Mouse (Mus musculus): Measurements from ENCODE around the gene Ccnyl1. TPM values are rescaled to one million over a fixed set of nuclear protein-coding genes. Genes with fewer than 3 reads are reported as not detected.

Gene Ccnyl1
- polyA plus RNA-seq, 1 experiment, result 8.6 TPM

DNA sequence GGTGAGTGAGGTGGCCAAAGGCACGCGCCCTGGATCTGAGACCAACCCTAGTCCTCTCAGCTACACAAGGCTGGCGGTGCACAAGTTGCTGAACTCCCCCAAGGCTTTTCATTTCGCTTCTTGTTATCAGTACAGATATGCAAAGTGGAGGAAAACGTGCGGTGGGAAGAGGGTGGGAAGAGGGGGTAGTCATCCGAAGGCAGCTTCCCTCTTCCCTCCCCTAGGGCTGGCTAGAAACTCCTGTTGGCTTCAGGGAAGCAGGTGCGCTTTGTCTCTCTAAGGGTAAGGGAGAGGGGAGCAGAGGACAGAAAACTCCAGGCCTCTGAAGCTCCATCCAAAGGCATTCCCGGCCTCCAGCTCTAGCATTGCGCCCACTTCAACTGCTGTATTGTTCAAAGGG, 41.9 kb downstream of the Ccnyl1 start:
- H3K27ac ChIP-seq (ENCODE audit: control insufficient read depth, insufficient read depth, low read depth, low read length, poor library complexity), result no peak overlapping the region
- H3K4me3 ChIP-seq (replicated peaks; ENCODE audit: control insufficient read depth, low read depth, low read length), result no peak overlapping the region
- H3K4me1 ChIP-seq (ENCODE audit: control insufficient read depth, insufficient read depth, low read length), result peaks cover 5% of the 10 kb centered on the region
- no peak for TF ChIP-seq POLR2A (IDR thresholded peaks at IDR 0.05; ENCODE audit: borderline replicate concordance, control insufficient read depth, low read depth, low read length)
- no peak for TF ChIP-seq CTCF (IDR thresholded peaks at IDR 0.05; ENCODE audit: control insufficient read depth, insufficient read depth, low read length)
- WGBS, result 83% methylated on average over 10 of the region's 10 CpGs

DNA sequence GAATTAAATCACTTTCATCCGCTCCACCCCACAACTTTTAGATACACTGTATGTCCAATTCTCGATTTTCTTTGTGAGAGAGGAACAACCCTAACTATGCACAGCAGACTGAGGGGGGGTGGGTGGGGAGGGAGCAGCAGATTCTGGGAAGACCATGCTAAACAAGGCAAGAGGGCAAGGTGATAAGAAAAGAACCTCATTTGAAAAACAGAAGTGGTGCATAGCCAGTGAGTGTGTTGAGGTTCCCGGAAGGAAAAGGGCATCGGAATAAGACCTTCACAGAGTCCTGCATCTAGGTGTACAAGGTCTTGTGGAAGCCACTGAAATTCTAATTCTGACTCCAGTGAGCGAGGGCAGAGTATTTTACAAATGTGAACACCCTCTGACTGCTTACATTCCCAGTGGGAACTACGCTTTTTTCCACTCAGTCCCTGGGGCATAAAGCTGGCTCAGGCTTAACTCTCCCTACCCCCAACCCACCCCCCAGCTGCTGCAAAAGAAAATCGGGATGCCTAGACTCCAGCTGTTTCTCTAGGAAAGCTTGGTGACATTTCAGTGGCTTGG, 42.5 kb downstream of the Ccnyl1 start:
- no peak overlapping the region for H3K4me3 ChIP-seq (replicated peaks; ENCODE audit: control insufficient read depth, low read depth, low read length)
- no peak overlapping the region for H3K27ac ChIP-seq (ENCODE audit: control insufficient read depth, insufficient read depth, low read depth, low read length, poor library complexity)
- 74% methylated on average over 7 of the region's 7 CpGs for WGBS
- TF ChIP-seq POLR2A (IDR thresholded peaks at IDR 0.05; ENCODE audit: borderline replicate concordance, control insufficient read depth, low read depth, low read length) (no peak), CTCF (IDR thresholded peaks at IDR 0.05; ENCODE audit: control insufficient read depth, insufficient read depth, low read length) (no peak)
- H3K4me1 ChIP-seq (ENCODE audit: control insufficient read depth, insufficient read depth, low read length), result peaks cover 5% of the 10 kb centered on the region

GRCm38 (mm10) chr1:64733453-64734245, 43.4 kb downstream of the Ccnyl1 start:
- WGBS, result 78% methylated on average over 11 of the region's 11 CpGs
- Histone ChIP-seq H3K4me1 (ENCODE audit: control insufficient read depth, insufficient read depth, low read length) (peaks cover 5% of the 10 kb centered on the region), H3K4me3 (replicated peaks; ENCODE audit: control insufficient read depth, low read depth, low read length) (no peak overlapping the region), H3K27ac (ENCODE audit: control insufficient read depth, insufficient read depth, low read depth, low read length, poor library complexity) (no peak overlapping the region)
- no peak for TF ChIP-seq CTCF (IDR thresholded peaks at IDR 0.05; ENCODE audit: control insufficient read depth, insufficient read depth, low read length)
- no peak for TF ChIP-seq POLR2A (IDR thresholded peaks at IDR 0.05; ENCODE audit: borderline replicate concordance, control insufficient read depth, low read depth, low read length)

- TF ChIP-seq CTCF (IDR thresholded peaks at IDR 0.05; ENCODE audit: control insufficient read depth, insufficient read depth, low read length), result no peak
- TF ChIP-seq POLR2A (IDR thresholded peaks at IDR 0.05; ENCODE audit: borderline replicate concordance, control insufficient read depth, low read depth, low read length), result no peak
- Histone ChIP-seq H3K27ac (ENCODE audit: control insufficient read depth, insufficient read depth, low read depth, low read length, poor library complexity) (no peak overlapping the region), H3K4me1 (ENCODE audit: control insufficient read depth, insufficient read depth, low read length) (peaks cover 5% of the 10 kb centered on the region), H3K4me3 (replicated peaks; ENCODE audit: control insufficient read depth, low read depth, low read length) (peak overlapping the region; percentile 45)
- 56% methylated on average over 58 of the region's 58 CpGs for WGBS
Observed at GRCm38 (mm10) chr1:64734771-64735750, 44.8 kb downstream of the Ccnyl1 start.

DNA sequence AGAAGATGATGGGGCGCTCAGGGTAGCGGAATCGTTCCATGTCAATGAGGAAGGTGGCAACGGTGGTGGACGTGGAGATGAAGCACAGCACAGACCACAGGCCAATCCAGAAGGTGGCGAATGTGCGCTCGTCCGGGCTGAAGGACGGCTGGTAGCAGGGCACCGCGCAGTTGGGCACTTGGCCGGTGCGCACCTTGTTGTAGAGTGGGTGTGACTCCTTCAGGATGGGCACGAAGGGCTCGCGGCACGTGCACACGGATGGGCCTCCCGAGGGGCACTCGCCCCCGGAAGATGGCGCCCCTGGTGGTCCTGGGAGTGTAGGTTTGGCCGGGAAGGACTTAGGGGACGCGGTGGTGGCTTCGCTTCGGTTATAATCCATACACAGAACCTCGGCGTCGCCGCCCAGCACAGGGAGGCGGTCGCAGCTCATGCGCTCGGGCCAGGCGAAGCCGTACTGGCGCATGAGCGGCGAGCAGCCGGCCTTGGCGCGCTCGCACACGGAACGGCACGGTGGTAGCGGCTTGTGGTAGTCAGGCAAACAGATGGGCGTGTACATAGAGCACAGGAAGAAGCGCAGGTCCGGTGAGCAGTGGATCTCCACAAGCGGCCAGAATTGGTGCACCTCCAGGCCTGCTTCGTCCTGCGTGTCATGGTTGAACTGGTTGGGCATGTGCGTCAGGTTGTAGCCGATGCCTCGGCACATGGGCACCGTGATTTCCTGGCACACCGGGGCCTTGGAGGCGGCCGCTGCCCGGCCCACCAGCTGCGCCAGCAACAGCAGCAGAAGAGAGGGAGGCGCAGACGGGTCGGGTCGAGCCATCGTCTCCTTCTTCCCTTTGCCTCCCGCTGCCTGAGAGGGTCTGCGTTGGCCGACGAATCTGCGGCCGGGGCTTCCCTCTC, 45.8 kb downstream of the Ccnyl1 start:
- WGBS, result 12% methylated on average over 75 of the region's 75 CpGs
- TF ChIP-seq POLR2A (IDR thresholded peaks at IDR 0.05; ENCODE audit: borderline replicate concordance, control insufficient read depth, low read depth, low read length), result peak; percentile 22; the same call in 1 of the 2 replicates
- no peak for TF ChIP-seq CTCF (IDR thresholded peaks at IDR 0.05; ENCODE audit: control insufficient read depth, insufficient read depth, low read length)
- H3K4me3 ChIP-seq (replicated peaks; ENCODE audit: control insufficient read depth, low read depth, low read length), result peak overlapping the region; percentile 56
- no peak overlapping the region for H3K27ac ChIP-seq (ENCODE audit: control insufficient read depth, insufficient read depth, low read depth, low read length, poor library complexity)
- peaks cover 5% of the 10 kb centered on the region for H3K4me1 ChIP-seq (ENCODE audit: control insufficient read depth, insufficient read depth, low read length)

DNA sequence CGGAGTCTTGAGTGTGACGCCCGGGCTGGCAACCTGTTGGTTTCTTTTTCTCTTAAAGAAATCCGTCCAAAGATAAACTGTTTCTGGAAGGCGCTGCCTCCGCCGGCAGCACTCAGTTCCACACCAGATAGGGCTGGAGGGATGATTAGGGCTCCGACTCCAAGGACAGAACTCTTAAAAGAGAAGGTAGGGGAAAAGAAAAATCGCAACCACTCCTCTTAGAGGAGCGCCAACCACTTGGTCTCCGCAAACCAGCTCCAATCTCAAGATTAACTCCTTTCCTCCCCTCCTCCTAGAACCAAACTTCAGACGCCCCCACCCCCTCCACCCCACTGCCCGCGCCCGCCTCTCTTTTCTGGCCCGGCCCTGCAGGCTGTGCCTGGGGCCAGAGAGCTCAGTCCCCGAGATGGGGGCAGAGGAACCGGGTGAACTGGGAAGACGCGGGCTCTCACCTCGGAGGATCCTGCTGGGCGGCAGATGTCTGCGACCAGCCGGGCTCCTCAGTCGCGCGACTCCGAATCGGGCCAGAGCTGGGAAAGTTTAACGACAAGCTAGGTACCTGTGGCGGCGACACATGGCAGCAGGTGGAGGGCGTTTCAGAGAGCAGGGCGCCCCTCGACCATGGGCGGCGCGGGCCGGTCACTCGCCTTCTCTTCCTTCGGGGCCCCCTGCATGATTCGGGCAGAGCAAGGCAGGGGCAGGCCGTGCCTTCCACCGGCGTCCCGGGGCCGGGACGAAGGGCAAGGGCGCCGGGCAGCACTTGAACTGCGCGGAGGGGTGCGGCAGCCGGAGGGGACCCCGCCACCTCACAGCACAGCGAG, 46.6 kb downstream of the Ccnyl1 start:
- Histone ChIP-seq H3K4me1 (ENCODE audit: control insufficient read depth, insufficient read depth, low read length) (peaks cover 5% of the 10 kb centered on the region), H3K27ac (ENCODE audit: control insufficient read depth, insufficient read depth, low read depth, low read length, poor library complexity) (peak overlapping the region; percentile 69), H3K4me3 (replicated peaks; ENCODE audit: control insufficient read depth, low read depth, low read length) (peak overlapping the region; percentile 56)
- WGBS, result under 1% methylated on average over 56 of the region's 56 CpGs
- TF ChIP-seq POLR2A (IDR thresholded peaks at IDR 0.05; ENCODE audit: borderline replicate concordance, control insufficient read depth, low read depth, low read length) (no peak), CTCF (IDR thresholded peaks at IDR 0.05; ENCODE audit: control insufficient read depth, insufficient read depth, low read length) (no peak)
